Comparison of ENCODE assay signal across 10 mouse cellular contexts in the genomic region with DNA sequence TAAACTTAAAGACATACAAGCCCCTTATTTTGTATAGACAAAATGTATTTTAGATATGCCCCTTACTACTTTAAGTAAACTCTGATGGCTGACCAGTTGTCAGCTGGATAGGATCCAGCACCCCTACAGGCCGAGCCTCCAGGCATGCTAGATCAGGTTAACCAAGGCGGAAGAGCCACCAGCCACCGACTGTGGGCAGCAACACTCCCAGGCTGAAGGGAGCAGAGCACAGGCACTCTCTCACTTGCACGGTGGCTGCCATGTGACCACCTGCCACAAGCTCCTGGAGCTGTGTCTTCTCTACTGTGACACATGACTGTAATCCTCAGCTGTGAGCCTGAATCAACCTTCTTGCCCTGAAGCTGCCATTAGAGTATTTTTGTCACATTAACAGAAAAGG. TPM values are rescaled to one million over a fixed set of nuclear protein-coding genes. Genes with fewer than 3 reads are reported as not detected.
DNase-seq lines count a peak whose midpoint lies in the region; ATAC-seq and TF ChIP-seq lines count a peak whose summit lies in the region.
"Had no signal": no experiment of that assay in that cellular context is flagged by ENCODE, and none has a peak within 500 bp of the region (broad histone marks: within the 10 kb centered on the region; RNA-seq: fewer than 3 reads in every experiment).

No protein-coding gene starts in this region.

- no peaks in the 10 kb centered on the region for H3K27me3 ChIP-seq in midbrain, postnatal 0 days (ENCODE audit: insufficient read depth, low read length)
- H3K27me3 ChIP-seq in midbrain, embryonic 10.5 days (ENCODE audit: low read depth, poor library complexity, severe bottlenecking) = no peaks in the 10 kb centered on the region
- H3K27me3 ChIP-seq in splenic B cell, adult 2 months (ENCODE audit: control insufficient read depth, insufficient read depth, low read length, poor library complexity, severe bottlenecking) = no peaks in the 10 kb centered on the region
- no peaks in the 10 kb centered on the region for H3K27me3 ChIP-seq in forebrain, embryonic 10.5 days (ENCODE audit: poor library complexity, severe bottlenecking)
- H3K27me3 ChIP-seq: embryonic facial prominence, embryonic 13.5 days; liver, embryonic 12.5 days had no signal

- no peak for TF ChIP-seq CTCF in midbrain, postnatal 0 days (IDR thresholded peaks at IDR 0.05)

- peaks cover 2% of the 10 kb centered on the region; the same call in 1 of the 2 replicates for H3K4me1 ChIP-seq in midbrain, postnatal 0 days (ENCODE audit: insufficient read depth, low read length)
- H3K4me1 ChIP-seq in midbrain, embryonic 10.5 days = no peaks in the 10 kb centered on the region
- no peaks in the 10 kb centered on the region for H3K4me1 ChIP-seq in forebrain, embryonic 10.5 days

- peak; percentile 22 for DNase-seq in gastrocnemius, postnatal 25 days
- no peak for DNase-seq in gastrocnemius, postnatal 4 days (ENCODE audit: low spot score in 2 of 2)
- peak; percentile 16 for DNase-seq in midbrain, postnatal 0 days (ENCODE audit: low spot score)
- DNase-seq in midbrain, embryonic 10.5 days (ENCODE audit: low spot score) = no peak
- peak; percentile 65 to 77 for DNase-seq in cerebellum, postnatal 10 days
- peak; percentile 8 for DNase-seq in splenic B cell, adult 2 months (ENCODE audit: low read depth, low spot score)
- no peak for DNase-seq in forebrain, embryonic 10.5 days (ENCODE audit: extremely low spot score, low spot score)

- no peak for ATAC-seq in midbrain, postnatal 0 days (ENCODE audit: low FRiP score)
- ATAC-seq in erythroblast, adult 5-6 weeks (replicated peaks; ENCODE audit: low FRiP score, poor library complexity, severe bottlenecking) = no peak
- ATAC-seq: liver, embryonic 12.5 days had no signal

- no peak overlapping the region for H3K4me2 ChIP-seq in midbrain, postnatal 0 days (ENCODE audit: low read depth, low read length, poor library complexity, severe bottlenecking)
- H3K4me2 ChIP-seq: embryonic facial prominence, embryonic 13.5 days; liver, embryonic 12.5 days had no signal

- WGBS in midbrain, postnatal 0 days = 43% methylated on average over 4 of the region's 4 CpGs
- whole genome bisulfite sequencing in midbrain, embryonic 10.5 days = 71% methylated on average over 4 of the region's 4 CpGs
- 61% methylated on average over 4 of the region's 4 CpGs for WGBS in forebrain, embryonic 10.5 days

- no peaks in the 10 kb centered on the region for H3K36me3 ChIP-seq in midbrain, postnatal 0 days (ENCODE audit: insufficient read depth, low read length)
- H3K36me3 ChIP-seq in midbrain, embryonic 10.5 days = no peaks in the 10 kb centered on the region
- H3K36me3 ChIP-seq in splenic B cell, adult 2 months (ENCODE audit: control insufficient read depth, insufficient read depth, low read length, poor library complexity, severe bottlenecking) = no peaks in the 10 kb centered on the region; the same call in 1 of the 2 replicates
- no peaks in the 10 kb centered on the region for H3K36me3 ChIP-seq in forebrain, embryonic 10.5 days (replicated peaks)
- H3K36me3 ChIP-seq: embryonic facial prominence, embryonic 13.5 days; liver, embryonic 12.5 days had no signal

- H3K9me3 ChIP-seq in midbrain, postnatal 0 days (ENCODE audit: low read length) = no peaks in the 10 kb centered on the region
- no peaks in the 10 kb centered on the region for H3K9me3 ChIP-seq in midbrain, embryonic 10.5 days (replicated peaks)
- no peaks in the 10 kb centered on the region for H3K9me3 ChIP-seq in forebrain, embryonic 10.5 days
- H3K9me3 ChIP-seq: embryonic facial prominence, embryonic 13.5 days; liver, embryonic 12.5 days had no signal

- no peak overlapping the region for H3K27ac ChIP-seq in midbrain, postnatal 0 days (ENCODE audit: low read depth, low read length)
- H3K27ac ChIP-seq in midbrain, embryonic 10.5 days (replicated peaks) = no peak overlapping the region
- H3K27ac ChIP-seq in forebrain, embryonic 10.5 days = no peak overlapping the region
- H3K27ac ChIP-seq: embryonic facial prominence, embryonic 13.5 days; liver, embryonic 12.5 days had no signal

- H3K4me3 ChIP-seq in midbrain, postnatal 0 days (ENCODE audit: low read depth, low read length) = no peak overlapping the region
- H3K4me3 ChIP-seq in midbrain, embryonic 10.5 days = no peak overlapping the region
- H3K4me3 ChIP-seq in forebrain, embryonic 10.5 days = no peak overlapping the region
- H3K4me3 ChIP-seq: embryonic facial prominence, embryonic 13.5 days; liver, embryonic 12.5 days had no signal

- H3K9ac ChIP-seq in midbrain, postnatal 0 days (replicated peaks; ENCODE audit: low read length, poor library complexity, severe bottlenecking) = no peak overlapping the region
- H3K9ac ChIP-seq: embryonic facial prominence, embryonic 13.5 days; liver, embryonic 12.5 days had no signal

RNA-seq across cellular contexts. Expression of a gene that starts 13.3 kb away (rescaled TPM):
- total RNA-seq in gastrocnemius, postnatal 25 days (2021) = 10 to 100 TPM; 17.0 to 22.9 TPM
- total RNA-seq in gastrocnemius, postnatal 4 days (2021) = 10 to 100 TPM; 28.0 to 37.6 TPM
- total RNA-seq in midbrain, postnatal 0 days (2014; rRNA removed) = 36.6 and 47.6 TPM in 2 replicates
- 61.5 and 62.2 TPM in 2 replicates for polyA plus RNA-seq in midbrain, postnatal 0 days (2015; fragmentation: Nextera tagmentation; extraction: Ambion mirVana)
- 102 and 107 TPM in 2 replicates for polyA plus RNA-seq in midbrain, embryonic 10.5 days (2016; fragmentation: Nextera tagmentation; extraction: Ambion mirVana)
- total RNA-seq in erythroblast, adult 5-6 weeks (2015; ENCODE audit: low replicate concordance) = 5.6 and 17.9 TPM in 2 replicates
- 14.4 and 21.3 TPM in 2 replicates for total RNA-seq in erythroblast, adult 5-6 weeks (2017; ENCODE audit: low replicate concordance)
- polyA plus RNA-seq in forebrain, embryonic 10.5 days (2016; fragmentation: Nextera tagmentation; extraction: Ambion mirVana) = 82.2 and 85.7 TPM in 2 replicates

Comparison
In these comparisons a context has a peak if more than half of its experiments do, and no peak if none do; other contexts are left out.
1. DNase-seq: peak in gastrocnemius, postnatal 25 days (single experiment), midbrain, postnatal 0 days (single experiment), cerebellum, postnatal 10 days (2 of 2) and splenic B cell, adult 2 months (single experiment); none in gastrocnemius, postnatal 4 days (0 of 2), midbrain, embryonic 10.5 days (single experiment) and forebrain, embryonic 10.5 days (single experiment).